Mouse (Mus musculus) C2C12 (cell line): Measurements from ENCODE around the gene Timm10. TPM values are rescaled to one million over a fixed set of nuclear protein-coding genes. Genes with fewer than 3 reads are reported as not detected.

Experiments used
- H3K27me3 ChIP-seq: one replicate; pipeline ENCODE4 v1.6.1; 2011; ENCODE audit not compliant: control insufficient read depth, insufficient read depth, insufficient read length
- H3K36me3 ChIP-seq: one replicate; pipeline ENCODE4 v1.6.1; 2011; ENCODE audit not compliant: control insufficient read depth, insufficient read depth
- H3K4me3 ChIP-seq: one replicate; pipeline ENCODE4 v1.5.1; 2011; ENCODE audit warnings: mild to moderate bottlenecking, control low read depth; ENCODE audit not compliant: poor library complexity, insufficient read depth, severe bottlenecking
- H3K79me2 ChIP-seq: one replicate; pipeline ENCODE4 v1.6.1; 2011; ENCODE audit not compliant: control insufficient read depth, insufficient read depth
- H3K79me3 ChIP-seq: one replicate; pipeline ENCODE4 v1.6.1; 2011; ENCODE audit warnings: low read depth, control low read depth
- H3ac ChIP-seq: one replicate; pipeline ENCODE3; 2011; ENCODE audit warnings: low read depth; ENCODE audit not compliant: control insufficient read depth, insufficient read length
- CEBPB ChIP-seq: IDR thresholded peaks from one replicate; pipeline ENCODE4 v1.6.1; 2011; ENCODE audit warnings: low read depth, mild to moderate bottlenecking, control low read depth, moderate library complexity
- CTCF ChIP-seq: IDR thresholded peaks from one replicate; pipeline ENCODE4 v1.5.1; 2011; ENCODE audit not compliant: control insufficient read depth, insufficient read depth, insufficient read length
- FOSL1 ChIP-seq: IDR thresholded peaks from one replicate; pipeline ENCODE4 v1.8.0; 2011; ENCODE audit warnings: mild to moderate bottlenecking, low read length; ENCODE audit not compliant: poor library complexity, insufficient read depth, severe bottlenecking
- MAX ChIP-seq: IDR thresholded peaks from one replicate; pipeline ENCODE4 v1.6.1; 2011; ENCODE audit warnings: mild to moderate bottlenecking, control low read depth
- MYOD1 ChIP-seq: IDR thresholded peaks from one replicate; pipeline ENCODE4 v1.6.1; 2011; ENCODE audit warnings: low read depth; ENCODE audit not compliant: control insufficient read depth, insufficient read length
- MYOG ChIP-seq: IDR thresholded peaks from one replicate; pipeline ENCODE4 v1.6.1; 2011; ENCODE audit not compliant: control insufficient read depth, insufficient read length; ENCODE audit errors: extremely low read depth
- USF1 ChIP-seq: IDR thresholded peaks from one replicate; pipeline ENCODE4 v1.6.1; 2011; ENCODE audit warnings: low read depth, mild to moderate bottlenecking, control low read depth, moderate library complexity
- polyA plus RNA-seq: library from polyadenylated mRNA; unstranded; fragments of >200 nt; fragmentation: generic; extraction: Trizol; gene quantifications from one replicate; pipeline ENCODE4 v1.2.1, GENCODE M21; 2012; ENCODE audit warnings: missing spikeins

Timm10 gene
- polyA plus RNA-seq, 1 experiment: 108 TPM

DNA sequence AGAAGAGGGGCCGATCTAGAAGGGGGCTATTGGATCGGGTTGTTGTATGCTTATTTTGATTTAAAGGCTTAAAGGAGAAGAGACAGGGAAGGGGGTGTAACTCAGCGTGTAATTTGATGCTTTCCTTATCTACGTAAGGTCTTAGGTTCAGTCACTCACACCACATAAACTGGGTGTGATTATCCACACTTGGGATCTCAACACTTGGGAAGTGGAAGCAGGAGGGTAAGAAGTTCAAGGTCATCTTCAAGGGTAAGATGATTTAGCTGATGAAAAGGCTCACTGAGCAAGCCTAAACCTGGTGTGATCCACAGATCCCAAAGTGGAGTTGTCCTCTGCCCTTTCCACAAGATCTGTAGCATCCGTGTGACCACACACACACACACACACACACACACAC is 20.3 kb upstream of the Timm10 start:
- no peaks in the 10 kb centered on the region for H3K36me3 ChIP-seq
- H3K79me2 ChIP-seq: no peaks in the 10 kb centered on the region
- TF ChIP-seq MYOG (no peak), MYOD1 (no peak), CTCF (no peak), CEBPB (no peak), MAX (no peak), FOSL1 (no peak), USF1 (no peak)
- no peak overlapping the region for H3K4me3 ChIP-seq
- no peak overlapping the region for H3ac ChIP-seq
- H3K79me3 ChIP-seq: no peaks in the 10 kb centered on the region
- no peaks in the 10 kb centered on the region for H3K27me3 ChIP-seq

DNA sequence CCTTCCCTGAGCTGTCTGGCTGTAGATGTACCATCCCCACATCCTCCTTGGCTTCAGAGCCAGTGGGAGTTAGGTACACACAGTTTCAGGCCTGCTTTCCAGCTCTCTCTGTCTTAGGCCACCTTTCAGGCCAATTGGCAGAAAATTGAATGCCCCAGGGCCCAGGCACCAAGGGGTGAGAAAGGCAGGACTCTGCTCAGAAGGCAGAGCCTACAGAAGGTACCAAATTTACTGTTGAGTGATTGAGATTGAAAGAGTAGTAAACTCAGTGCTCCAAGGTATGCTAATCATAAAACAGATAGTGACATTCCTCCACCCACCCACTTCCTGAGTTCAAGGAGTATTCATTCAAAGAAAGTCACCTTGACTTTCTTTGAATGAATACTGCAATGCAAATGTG is 17.5 kb upstream of the Timm10 start:
- TF ChIP-seq MAX (no peak), MYOD1 (no peak), FOSL1 (no peak), USF1 (no peak), MYOG (no peak), CEBPB (no peak), CTCF (no peak)
- no peaks in the 10 kb centered on the region for H3K79me2 ChIP-seq
- no peaks in the 10 kb centered on the region for H3K79me3 ChIP-seq
- H3K4me3 ChIP-seq: no peak overlapping the region
- H3K27me3 ChIP-seq: no peaks in the 10 kb centered on the region
- H3ac ChIP-seq: no peak overlapping the region
- no peaks in the 10 kb centered on the region for H3K36me3 ChIP-seq

DNA sequence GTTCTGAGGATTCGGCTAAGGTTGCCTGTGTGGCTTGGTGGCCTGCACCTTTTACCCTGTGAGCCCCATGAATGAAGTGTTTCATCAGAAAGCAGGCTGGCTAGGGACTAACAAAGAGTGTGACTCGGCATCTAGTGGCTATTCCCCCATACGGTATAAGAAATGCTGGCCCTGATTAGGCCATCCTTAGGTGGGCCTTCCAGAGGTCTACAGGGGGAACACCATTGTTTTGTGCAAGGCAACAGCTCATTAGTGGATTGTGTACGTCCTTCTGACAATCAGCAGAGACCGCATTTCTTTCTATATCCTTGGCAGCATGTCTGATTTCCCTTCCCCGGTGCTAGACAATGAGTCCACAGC is 16.3 kb upstream of the Timm10 start:
- no peaks in the 10 kb centered on the region for H3K79me3 ChIP-seq
- no peak overlapping the region for H3K4me3 ChIP-seq
- H3K79me2 ChIP-seq: no peaks in the 10 kb centered on the region
- H3K27me3 ChIP-seq: no peaks in the 10 kb centered on the region
- H3K36me3 ChIP-seq: no peaks in the 10 kb centered on the region
- no peak for TF ChIP-seq USF1
- TF ChIP-seq CEBPB: no peak
- TF ChIP-seq MAX: no peak
- no peak for TF ChIP-seq FOSL1
- TF ChIP-seq CTCF: no peak
- no peak for TF ChIP-seq MYOG
- no peak for TF ChIP-seq MYOD1
- H3ac ChIP-seq: no peak overlapping the region

DNA sequence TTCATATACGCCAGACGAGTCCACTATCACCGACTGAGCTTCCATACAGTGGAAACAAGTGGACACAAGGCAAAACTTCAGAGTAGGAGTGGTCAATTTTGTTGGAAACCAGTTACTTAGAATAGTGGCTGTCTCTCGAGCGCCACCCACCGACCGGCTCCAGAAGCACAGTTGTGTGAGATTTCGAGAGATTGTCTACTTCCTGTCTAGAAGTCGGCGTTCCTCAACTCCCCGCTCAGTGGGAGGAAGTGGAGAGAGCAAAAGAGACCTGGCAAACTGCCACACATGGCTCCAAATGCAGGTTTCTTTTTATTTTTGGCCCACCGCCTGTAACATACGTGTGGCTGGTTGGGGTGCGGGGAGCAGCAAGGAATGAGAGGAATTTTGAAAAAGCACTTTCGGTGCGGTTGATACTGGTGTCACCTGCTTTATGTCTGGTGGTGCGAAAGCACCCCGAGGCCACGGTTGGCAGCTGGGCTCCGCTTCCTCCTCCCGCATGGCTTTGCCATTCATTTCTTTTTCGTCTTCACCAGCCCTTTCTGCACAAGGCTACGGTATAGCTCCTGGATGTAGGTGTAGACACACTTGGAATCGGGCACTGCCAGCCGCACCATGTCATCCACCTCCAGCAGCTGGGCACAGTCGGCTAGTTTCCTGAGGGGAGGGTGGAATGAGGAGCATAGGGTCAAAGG is 15.8 kb upstream of the Timm10 start:
- peak overlapping the region; percentile 6 for H3ac ChIP-seq
- no peaks in the 10 kb centered on the region for H3K79me2 ChIP-seq
- no peak overlapping the region for H3K4me3 ChIP-seq
- no peaks in the 10 kb centered on the region for H3K36me3 ChIP-seq
- TF ChIP-seq CTCF (peak; percentile 28), FOSL1 (no peak)
- no peaks in the 10 kb centered on the region for H3K79me3 ChIP-seq
- H3K27me3 ChIP-seq: no peaks in the 10 kb centered on the region

DNA sequence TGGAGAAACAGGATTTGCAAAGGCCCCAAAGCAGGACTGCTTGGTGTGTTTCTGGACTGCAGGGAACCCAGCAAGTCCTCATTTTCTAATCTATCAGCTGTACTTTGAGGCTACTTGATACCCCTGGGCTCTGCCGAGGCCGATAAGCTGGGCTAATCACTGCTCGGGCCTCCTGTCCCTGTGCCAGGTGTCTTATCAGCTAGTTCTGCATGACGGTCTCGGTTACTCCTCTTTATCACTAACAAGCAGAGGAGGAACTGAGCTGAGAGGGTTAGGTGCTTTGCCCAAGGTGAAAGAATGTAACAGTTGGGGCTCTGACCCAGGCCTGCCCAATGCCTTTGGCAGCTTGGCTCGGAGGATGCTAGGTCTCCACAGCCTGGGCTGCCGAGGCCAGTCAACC is 14.9 kb upstream of the Timm10 start:
- Histone ChIP-seq H3K27me3 (no peaks in the 10 kb centered on the region), H3K79me3 (no peaks in the 10 kb centered on the region), H3K79me2 (no peaks in the 10 kb centered on the region), H3ac (no peak overlapping the region), H3K36me3 (no peaks in the 10 kb centered on the region), H3K4me3 (no peak overlapping the region)
- TF ChIP-seq FOSL1 (no peak), MAX (no peak), CEBPB (no peak), CTCF (no peak), MYOD1 (no peak), MYOG (no peak), USF1 (no peak)

DNA sequence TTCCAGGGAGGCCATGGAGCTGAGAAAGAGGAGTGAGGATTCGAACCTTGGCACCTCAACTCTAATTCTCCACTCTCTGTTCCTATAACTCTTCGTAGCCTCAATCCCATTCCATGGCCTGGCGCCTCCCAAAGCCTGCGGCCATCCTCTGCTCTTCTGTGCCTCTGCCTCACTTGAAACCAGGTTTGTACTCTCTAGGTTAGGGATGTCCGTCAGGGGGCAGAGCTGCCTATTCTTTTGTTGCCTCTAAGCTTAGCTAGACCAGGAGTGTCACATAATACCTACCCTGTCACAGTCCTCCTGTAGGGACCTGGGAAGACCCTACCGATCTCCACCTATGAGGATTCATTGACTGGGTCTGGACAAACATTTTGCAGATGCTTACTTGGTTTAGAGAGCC is 14.1 kb upstream of the Timm10 start:
- H3K36me3 ChIP-seq: no peaks in the 10 kb centered on the region
- no peak overlapping the region for H3ac ChIP-seq
- H3K79me2 ChIP-seq: no peaks in the 10 kb centered on the region
- H3K27me3 ChIP-seq: no peaks in the 10 kb centered on the region
- TF ChIP-seq CEBPB: no peak
- H3K79me3 ChIP-seq: no peaks in the 10 kb centered on the region
- H3K4me3 ChIP-seq: no peak overlapping the region
